Mouse (Mus musculus): ENCODE measurements around the gene Lcn9. TPM values are rescaled to one million over a fixed set of nuclear protein-coding genes. Genes with fewer than 3 reads are reported as not detected.

The Lcn9 gene
- polyA plus RNA-seq (2015; fragmentation: Nextera tagmentation; extraction: Ambion mirVana): not detected in 2 replicates

- Histone ChIP-seq H3K27me3 (no peaks in the 10 kb centered on the region), H3K4me2 (no peak within 1 kb of the TSS), H3K9me3 (no peaks in the 10 kb centered on the region), H3K27ac (replicated peaks) (no peak within 1 kb of the TSS), H3K36me3 (no peaks in the 10 kb centered on the region), H3K9ac (no peak within 1 kb of the TSS), H3K4me3 (no peak within 1 kb of the TSS), H3K4me1 (replicated peaks) (no peaks in the 10 kb centered on the region)
- ATAC-seq (ENCODE audit: low read depth): no peak
- 92% methylated on average over 1 of the region's 1 CpGs for WGBS
Observed at GRCm38 (mm10) chr2:25822806-25823205, at the start of gene Lcn9. Lcn9 (plus strand) TSS chr2:25823153.

GRCm38 (mm10) chr2:25773507-25773906 is 49.4 kb upstream of the Lcn9 start:
- no peaks in the 10 kb centered on the region for H3K4me1 ChIP-seq (replicated peaks)
- H3K27me3 ChIP-seq: no peaks in the 10 kb centered on the region
- H3K27ac ChIP-seq (replicated peaks): no peak overlapping the region
- no peak overlapping the region for H3K4me2 ChIP-seq
- H3K9me3 ChIP-seq: no peaks in the 10 kb centered on the region
- H3K4me3 ChIP-seq: no peak overlapping the region
- no peak for ATAC-seq (ENCODE audit: low read depth)
- H3K36me3 ChIP-seq: no peaks in the 10 kb centered on the region
- H3K9ac ChIP-seq: no peak overlapping the region
- 88% methylated on average over 2 of the region's 2 CpGs for WGBS

- 81% methylated on average over 2 of the region's 2 CpGs for WGBS
- no peak overlapping the region for H3K4me2 ChIP-seq
- no peak for ATAC-seq (ENCODE audit: low read depth)
Observed at GRCm38 (mm10) chr2:25774640-25775039, 48.3 kb upstream of the Lcn9 start.

GRCm38 (mm10) chr2:25775991-25776390 is 47.0 kb upstream of the Lcn9 start:
- H3K27me3 ChIP-seq: no peaks in the 10 kb centered on the region
- WGBS: 76% methylated on average over 3 of the region's 3 CpGs
- no peak overlapping the region for H3K9ac ChIP-seq
- no peaks in the 10 kb centered on the region for H3K9me3 ChIP-seq
- no peaks in the 10 kb centered on the region for H3K36me3 ChIP-seq
- H3K4me1 ChIP-seq (replicated peaks): no peaks in the 10 kb centered on the region
- H3K27ac ChIP-seq (replicated peaks): no peak overlapping the region
- H3K4me2 ChIP-seq: no peak overlapping the region
- H3K4me3 ChIP-seq: no peak overlapping the region
- no peak for ATAC-seq (ENCODE audit: low read depth)

More at GRCm38 (mm10) chr2:25774640-25775039, 48.3 kb upstream of the Lcn9 start:
- Histone ChIP-seq H3K9me3 (no peaks in the 10 kb centered on the region), H3K4me3 (no peak overlapping the region), H3K27me3 (no peaks in the 10 kb centered on the region), H3K27ac (replicated peaks) (no peak overlapping the region), H3K36me3 (no peaks in the 10 kb centered on the region), H3K4me1 (replicated peaks) (no peaks in the 10 kb centered on the region), H3K9ac (no peak overlapping the region)

GRCm38 (mm10) chr2:25776717-25777116 is 46.2 kb upstream of the Lcn9 start, which contains the start of gene Lcn11:
Lcn11 (plus strand) TSS chr2:25777017.
- no peak for ATAC-seq (ENCODE audit: low read depth)
- Histone ChIP-seq H3K27me3 (no peaks in the 10 kb centered on the region), H3K4me3 (no peak within 1 kb of the TSS), H3K36me3 (no peaks in the 10 kb centered on the region), H3K4me2 (no peak within 1 kb of the TSS), H3K9ac (no peak within 1 kb of the TSS), H3K9me3 (no peaks in the 10 kb centered on the region), H3K4me1 (replicated peaks) (no peaks in the 10 kb centered on the region), H3K27ac (replicated peaks) (no peak within 1 kb of the TSS)
- WGBS: 93% methylated on average over 1 of the region's 1 CpGs

- Histone ChIP-seq H3K27me3 (no peaks in the 10 kb centered on the region), H3K4me2 (no peak overlapping the region), H3K4me3 (no peak overlapping the region), H3K36me3 (no peaks in the 10 kb centered on the region), H3K9ac (no peak overlapping the region), H3K27ac (replicated peaks) (no peak overlapping the region), H3K4me1 (replicated peaks) (no peaks in the 10 kb centered on the region), H3K9me3 (no peaks in the 10 kb centered on the region)
- no peak for ATAC-seq (ENCODE audit: low read depth)
- WGBS: 89% methylated on average over 9 of the region's 9 CpGs
Observed at GRCm38 (mm10) chr2:25779076-25779475, 43.9 kb upstream of the Lcn9 start.

- H3K4me3 ChIP-seq: no peak overlapping the region
- H3K4me1 ChIP-seq (replicated peaks): no peaks in the 10 kb centered on the region
- H3K4me2 ChIP-seq: no peak overlapping the region
- H3K27ac ChIP-seq (replicated peaks): no peak overlapping the region
- no peaks in the 10 kb centered on the region for H3K27me3 ChIP-seq
- ATAC-seq (ENCODE audit: low read depth): no peak
- 56% methylated on average over 4 of the region's 4 CpGs for WGBS
- no peaks in the 10 kb centered on the region for H3K36me3 ChIP-seq
- H3K9me3 ChIP-seq: no peaks in the 10 kb centered on the region
- no peak overlapping the region for H3K9ac ChIP-seq
Observed at GRCm38 (mm10) chr2:25780921-25781320, 42.0 kb upstream of the Lcn9 start.

GRCm38 (mm10) chr2:25781957-25782356 is 41.0 kb upstream of the Lcn9 start, which contains the start of gene Gm13539:
Gm13539 (plus strand) TSS chr2:25782257.
- H3K4me1 ChIP-seq (replicated peaks): no peaks in the 10 kb centered on the region
- no peak within 1 kb of the TSS for H3K27ac ChIP-seq (replicated peaks)
- H3K36me3 ChIP-seq: no peaks in the 10 kb centered on the region
- H3K4me2 ChIP-seq: no peak within 1 kb of the TSS
- H3K9me3 ChIP-seq: no peaks in the 10 kb centered on the region
- H3K27me3 ChIP-seq: no peaks in the 10 kb centered on the region
- WGBS: 87% methylated on average over 3 of the region's 3 CpGs
- H3K4me3 ChIP-seq: no peak within 1 kb of the TSS
- ATAC-seq (ENCODE audit: low read depth): no peak
- H3K9ac ChIP-seq: no peak within 1 kb of the TSS

GRCm38 (mm10) chr2:25785573-25786322 is 37.2 kb upstream of the Lcn9 start:
- no peak for ATAC-seq (ENCODE audit: low read depth)
- 67% methylated on average over 5 of the region's 5 CpGs for WGBS
- Histone ChIP-seq H3K9me3 (no peaks in the 10 kb centered on the region), H3K9ac (no peak overlapping the region), H3K36me3 (no peaks in the 10 kb centered on the region), H3K27ac (replicated peaks) (no peak overlapping the region), H3K4me1 (replicated peaks) (no peaks in the 10 kb centered on the region), H3K4me2 (no peak overlapping the region), H3K4me3 (no peak overlapping the region), H3K27me3 (no peaks in the 10 kb centered on the region)

GRCm38 (mm10) chr2:25789092-25789491 is 33.9 kb upstream of the Lcn9 start:
- no peaks in the 10 kb centered on the region for H3K4me1 ChIP-seq (replicated peaks)
- no peak overlapping the region for H3K4me3 ChIP-seq
- no peak overlapping the region for H3K9ac ChIP-seq
- no peak for ATAC-seq (ENCODE audit: low read depth)
- no peaks in the 10 kb centered on the region for H3K36me3 ChIP-seq
- H3K27me3 ChIP-seq: no peaks in the 10 kb centered on the region
- H3K27ac ChIP-seq (replicated peaks): no peak overlapping the region
- H3K4me2 ChIP-seq: no peak overlapping the region
- no peaks in the 10 kb centered on the region for H3K9me3 ChIP-seq
- 90% methylated on average over 3 of the region's 3 CpGs for WGBS

GRCm38 (mm10) chr2:25797635-25798034 is 25.3 kb upstream of the Lcn9 start:
- Histone ChIP-seq H3K9me3 (no peaks in the 10 kb centered on the region), H3K4me2 (no peak overlapping the region), H3K27me3 (no peaks in the 10 kb centered on the region), H3K9ac (no peak overlapping the region), H3K4me1 (replicated peaks) (peaks cover 9% of the 10 kb centered on the region), H3K4me3 (no peak overlapping the region), H3K36me3 (no peaks in the 10 kb centered on the region), H3K27ac (replicated peaks) (no peak overlapping the region)
- 53% methylated on average over 2 of the region's 2 CpGs for WGBS
- ATAC-seq (ENCODE audit: low read depth): no peak

GRCm38 (mm10) chr2:25798065-25798464 is 24.9 kb upstream of the Lcn9 start:
- H3K4me2 ChIP-seq: no peak overlapping the region
- no peaks in the 10 kb centered on the region for H3K9me3 ChIP-seq
- H3K27me3 ChIP-seq: no peaks in the 10 kb centered on the region
- H3K4me3 ChIP-seq: no peak overlapping the region
- 33% methylated on average over 5 of the region's 5 CpGs for WGBS
- H3K4me1 ChIP-seq (replicated peaks): peaks cover 9% of the 10 kb centered on the region
- ATAC-seq (ENCODE audit: low read depth): no peak
- no peak overlapping the region for H3K9ac ChIP-seq
- H3K36me3 ChIP-seq: no peaks in the 10 kb centered on the region
- no peak overlapping the region for H3K27ac ChIP-seq (replicated peaks)

GRCm38 (mm10) chr2:25811711-25812110 is 11.2 kb upstream of the Lcn9 start:
- no peaks in the 10 kb centered on the region for H3K27me3 ChIP-seq
- no peak overlapping the region for H3K4me2 ChIP-seq
- no peaks in the 10 kb centered on the region for H3K36me3 ChIP-seq
- no peaks in the 10 kb centered on the region for H3K4me1 ChIP-seq (replicated peaks)
- no peaks in the 10 kb centered on the region for H3K9me3 ChIP-seq
- no peak overlapping the region for H3K27ac ChIP-seq (replicated peaks)
- H3K4me3 ChIP-seq: no peak overlapping the region
- no peak overlapping the region for H3K9ac ChIP-seq
- 84% methylated on average over 2 of the region's 2 CpGs for WGBS
- ATAC-seq (ENCODE audit: low read depth): no peak
